Mouse (Mus musculus) cerebellum, adult 9-11 months (tissue): Measurements from ENCODE around the gene Ext2.
A peak's percentile ranks its signal among the peaks of the same experiment; 100 is the strongest.

Experiments used
- DNase-seq: peaks from one replicate; pipeline ENCODE4 v3.0.0; 2022

The Ext2 gene

DNA sequence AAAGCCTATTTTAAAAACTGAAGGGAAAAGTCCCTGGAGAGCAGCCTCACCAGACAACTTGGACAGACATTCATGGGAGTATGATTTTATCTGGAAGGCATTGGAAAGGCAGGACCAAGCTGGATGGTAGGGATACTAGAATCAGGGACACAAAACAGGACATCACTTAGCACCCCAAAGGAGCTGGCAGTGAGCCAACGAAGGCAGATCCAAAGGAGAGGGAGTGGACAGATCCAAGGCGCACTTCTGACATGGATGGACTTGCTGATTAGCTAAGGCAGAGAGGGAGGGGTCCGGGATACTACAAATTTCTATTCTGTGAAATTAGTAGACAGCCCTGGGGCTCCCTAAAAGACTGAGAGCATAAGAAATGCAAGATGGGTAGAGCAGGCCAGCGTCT is 16.8 kb downstream of the Ext2 start:
- peak; percentile 34 for DNase-seq

DNA sequence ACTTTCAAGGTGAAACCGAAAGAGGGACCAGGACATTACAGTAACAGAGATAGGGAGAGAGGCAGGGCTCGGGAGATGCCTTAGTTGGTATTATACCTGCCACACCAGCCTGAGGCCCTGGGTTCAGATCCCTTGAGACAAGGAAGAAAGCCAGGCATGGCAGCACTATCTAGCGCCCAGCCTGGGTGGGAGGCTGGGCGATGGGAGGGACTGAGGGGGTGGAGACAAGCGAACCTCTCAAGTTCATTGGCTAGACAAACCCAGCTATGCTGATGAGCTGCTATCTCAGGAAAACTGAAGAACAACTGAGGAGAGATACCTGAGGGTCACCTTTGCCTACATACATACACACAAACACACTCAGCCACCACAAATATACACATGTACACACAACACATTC is 17.3 kb downstream of the Ext2 start:
- no peak for DNase-seq

DNA sequence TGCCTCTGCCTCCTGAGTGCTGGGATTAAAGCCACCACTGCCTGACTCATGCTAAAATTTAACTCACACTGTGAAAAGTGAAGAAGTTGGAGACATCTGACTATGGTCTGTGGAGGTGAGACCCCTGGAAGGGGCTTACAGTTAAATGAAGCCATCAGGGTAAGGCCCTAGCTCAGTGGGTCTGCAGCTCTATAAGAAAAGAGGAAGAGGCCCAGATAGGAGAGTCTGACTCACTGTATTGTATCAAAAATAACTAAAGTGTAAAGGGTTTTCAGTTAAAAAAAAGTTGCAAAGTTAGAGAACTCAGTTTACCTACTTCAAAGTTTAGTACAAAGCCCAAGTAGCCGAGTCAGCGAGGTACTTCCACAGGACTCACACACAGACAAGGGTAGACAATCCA is 19.4 kb downstream of the Ext2 start:
- no peak for DNase-seq

DNA sequence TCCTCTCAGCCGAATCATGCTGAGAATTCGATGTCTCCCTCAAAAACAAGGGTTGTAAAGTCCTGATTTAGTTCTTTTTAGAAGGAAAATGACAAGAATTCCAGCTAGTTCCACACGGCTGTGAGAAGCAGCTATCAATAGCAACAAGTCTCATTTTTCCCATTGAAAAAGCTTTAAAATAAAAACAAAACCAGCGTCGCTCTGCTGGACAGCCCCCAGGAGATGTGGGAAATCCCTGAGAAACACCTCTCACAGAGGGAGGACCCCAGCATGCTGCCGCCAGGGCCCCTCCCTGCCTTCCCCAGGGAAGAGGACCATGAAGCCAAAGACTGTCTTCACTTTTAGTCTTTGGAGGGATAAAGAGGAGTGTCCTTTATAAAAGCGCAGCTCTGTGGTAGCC is 21.3 kb downstream of the Ext2 start:
- DNase-seq: no peak

DNA sequence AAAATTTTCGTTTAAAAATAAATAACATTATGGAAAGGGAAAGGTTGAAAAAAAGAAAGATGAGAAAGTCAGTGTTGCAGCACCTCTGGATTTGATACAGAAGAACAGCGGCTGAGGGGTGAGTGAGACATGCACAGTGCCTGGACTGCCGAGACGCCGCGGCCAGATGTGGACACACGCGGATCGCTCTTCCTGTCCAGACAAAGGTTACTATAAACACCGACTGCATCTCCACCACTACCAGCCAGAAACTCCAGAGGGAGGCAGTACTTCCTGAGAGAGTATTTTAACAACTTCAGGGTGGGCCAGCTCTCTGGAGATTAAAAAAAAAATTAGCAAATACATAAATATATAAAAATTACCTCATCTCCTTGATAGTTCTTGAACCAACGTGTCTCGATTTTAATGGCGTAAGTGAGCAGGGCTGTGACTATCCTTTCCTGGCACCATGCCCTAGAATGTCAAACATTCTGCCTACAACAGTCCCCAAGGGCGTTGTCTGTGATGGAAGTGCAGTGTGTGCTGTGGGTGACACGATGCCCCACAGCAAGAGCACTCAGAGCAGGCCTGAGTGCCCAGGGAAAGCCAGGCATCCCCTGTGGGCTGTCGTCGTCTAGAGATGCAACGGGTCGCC is 25.1 kb downstream of the Ext2 start:
- DNase-seq: no peak

DNA sequence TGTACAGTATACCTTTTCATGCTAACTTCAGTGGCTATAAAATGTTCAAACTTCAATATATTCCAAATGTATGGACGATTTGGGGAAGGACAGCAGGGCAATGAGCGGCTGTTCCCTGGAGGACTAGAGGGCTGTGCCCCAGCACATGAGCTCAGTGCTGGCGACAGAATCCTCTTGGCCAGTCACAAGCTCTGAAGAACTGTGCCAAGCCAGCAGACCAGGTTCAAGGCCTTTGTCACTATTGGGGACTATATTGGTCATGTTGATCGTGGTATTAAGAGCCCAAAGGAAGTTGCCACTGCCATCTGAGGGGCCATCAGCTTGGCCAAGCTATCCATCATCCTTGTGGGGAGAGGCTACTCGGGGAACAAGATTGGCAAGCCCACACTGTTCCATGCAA is 28.0 kb downstream of the Ext2 start:
- no peak for DNase-seq

DNA sequence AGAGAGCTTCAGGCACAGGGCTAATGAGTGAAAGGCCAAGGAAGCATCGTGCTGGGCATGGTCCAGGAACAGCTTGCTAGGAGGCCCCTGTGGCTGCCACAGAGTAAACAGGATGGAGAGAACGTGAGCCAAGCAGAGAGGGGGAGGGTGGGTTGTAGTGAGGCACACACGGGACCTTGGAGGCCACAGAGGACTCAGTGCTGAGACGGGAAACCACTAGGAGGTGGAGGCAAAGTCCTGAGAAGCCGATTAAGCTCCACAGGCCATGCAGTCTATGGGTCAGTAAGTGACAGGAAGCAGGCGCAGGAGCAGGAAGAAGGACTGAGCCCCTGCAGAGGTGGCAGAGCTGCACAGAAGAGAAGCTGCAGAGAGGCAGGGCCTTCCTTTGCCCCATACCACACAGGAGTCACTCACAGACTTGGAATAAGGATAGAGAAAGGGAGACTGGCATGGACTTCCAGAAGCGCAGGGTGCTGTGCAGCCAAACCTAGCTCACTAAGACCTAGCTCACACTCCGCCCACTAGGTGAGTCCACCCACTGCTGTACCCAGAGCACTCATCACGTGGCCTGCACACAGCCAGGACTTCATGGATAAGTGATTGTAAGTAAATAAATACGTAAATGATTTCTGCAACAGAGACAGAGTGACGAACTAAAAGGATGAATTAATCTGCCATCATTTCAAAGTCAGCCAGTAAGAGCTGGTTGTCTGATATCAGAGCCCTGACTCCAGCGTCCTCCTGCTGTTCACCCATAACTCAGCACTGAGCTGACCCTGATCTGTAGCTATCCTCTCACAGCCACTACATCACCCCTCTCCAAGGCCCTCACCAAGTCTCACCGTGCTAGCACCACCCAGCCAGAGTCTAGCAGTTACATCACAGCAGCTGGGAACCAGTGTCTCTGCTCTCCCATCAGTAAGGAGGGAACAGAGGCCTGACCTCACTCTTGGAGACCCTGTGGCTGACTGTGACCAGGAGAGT is 30.6 kb downstream of the Ext2 start:
- DNase-seq: peak; percentile 96

DNA sequence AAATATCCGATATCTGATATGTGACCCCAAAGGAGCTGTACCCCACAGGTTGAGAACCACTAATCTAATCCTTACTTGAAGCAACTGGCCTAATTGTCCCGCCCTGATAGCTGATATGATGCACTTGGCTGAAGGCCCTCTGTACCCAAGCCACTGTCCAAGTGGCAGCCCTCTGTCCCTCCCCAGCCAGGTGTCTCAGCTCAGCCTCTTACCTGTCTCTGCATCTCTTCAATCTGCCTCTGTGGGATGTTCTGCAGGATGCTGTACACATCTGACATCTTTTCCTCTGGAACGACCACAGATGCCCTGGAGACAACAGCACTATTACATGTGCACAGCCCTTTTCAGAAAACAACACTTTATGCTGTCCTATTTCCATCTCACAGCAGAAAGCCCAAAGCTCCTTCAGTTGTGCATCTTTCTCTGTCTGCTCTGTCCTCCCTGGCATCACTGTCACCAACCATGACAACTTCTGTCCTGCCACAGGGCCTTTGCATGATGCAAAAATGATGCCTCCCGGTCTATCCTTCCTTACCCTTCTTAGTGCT is 31.5 kb downstream of the Ext2 start:
- DNase-seq: peak; percentile 79

DNA sequence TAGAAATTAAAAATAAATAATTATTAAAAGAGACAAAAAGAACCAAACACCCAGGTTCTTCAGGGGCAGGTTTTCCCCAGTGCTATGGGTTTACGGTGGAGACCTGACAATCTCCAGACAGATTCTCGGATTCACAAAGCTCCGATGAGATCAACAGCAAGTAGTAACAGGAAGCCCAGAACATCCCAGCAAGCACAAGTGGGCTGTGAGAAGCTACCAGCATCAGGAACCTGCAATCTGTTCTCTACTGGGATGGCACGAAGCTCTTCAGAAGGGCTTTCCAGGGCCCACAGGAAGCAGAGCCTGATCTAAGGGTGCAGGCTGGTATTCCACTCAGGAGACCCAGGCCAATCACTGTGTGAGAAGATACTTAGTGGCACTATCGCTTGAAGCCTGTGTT is 33.8 kb downstream of the Ext2 start:
- DNase-seq: no peak

DNA sequence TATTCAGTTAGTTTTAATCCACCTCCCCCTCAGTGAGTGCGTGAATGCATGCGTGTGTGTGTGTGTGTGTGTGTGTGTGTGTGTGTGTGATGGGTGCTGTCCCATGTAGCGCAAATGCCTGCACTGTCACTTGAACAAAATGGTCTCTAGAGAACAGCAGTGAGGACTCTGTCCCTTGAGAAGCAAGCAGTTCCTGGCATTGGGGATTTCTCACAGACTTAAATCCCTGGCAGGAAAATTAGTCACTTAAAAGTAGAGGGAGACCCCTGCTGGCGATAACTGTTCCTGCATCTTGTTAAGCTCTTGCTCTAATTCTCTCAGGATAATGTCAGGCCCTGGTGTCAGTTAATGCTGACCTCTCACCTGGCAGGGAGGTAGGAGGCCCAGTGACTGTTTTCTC is 36.2 kb downstream of the Ext2 start:
- DNase-seq: peak; percentile 89

DNA sequence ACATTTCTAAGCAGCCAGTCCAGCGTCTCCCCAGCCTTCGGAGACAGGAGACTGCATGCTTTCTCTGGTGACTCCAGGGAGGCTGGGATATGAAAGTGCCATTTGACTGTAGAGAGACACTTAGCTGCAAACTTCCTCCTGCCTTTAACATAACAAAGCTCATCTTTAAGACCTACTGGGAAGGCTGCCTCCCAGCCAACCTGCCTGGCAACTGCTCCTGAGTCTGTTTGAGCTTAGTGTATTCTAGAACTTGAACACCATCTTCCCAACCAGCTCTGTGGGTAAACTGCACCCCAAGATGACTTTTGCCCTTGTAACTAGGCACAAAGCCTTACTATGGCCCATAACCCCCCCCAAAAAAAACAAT is 37.0 kb downstream of the Ext2 start:
- DNase-seq: no peak

DNA sequence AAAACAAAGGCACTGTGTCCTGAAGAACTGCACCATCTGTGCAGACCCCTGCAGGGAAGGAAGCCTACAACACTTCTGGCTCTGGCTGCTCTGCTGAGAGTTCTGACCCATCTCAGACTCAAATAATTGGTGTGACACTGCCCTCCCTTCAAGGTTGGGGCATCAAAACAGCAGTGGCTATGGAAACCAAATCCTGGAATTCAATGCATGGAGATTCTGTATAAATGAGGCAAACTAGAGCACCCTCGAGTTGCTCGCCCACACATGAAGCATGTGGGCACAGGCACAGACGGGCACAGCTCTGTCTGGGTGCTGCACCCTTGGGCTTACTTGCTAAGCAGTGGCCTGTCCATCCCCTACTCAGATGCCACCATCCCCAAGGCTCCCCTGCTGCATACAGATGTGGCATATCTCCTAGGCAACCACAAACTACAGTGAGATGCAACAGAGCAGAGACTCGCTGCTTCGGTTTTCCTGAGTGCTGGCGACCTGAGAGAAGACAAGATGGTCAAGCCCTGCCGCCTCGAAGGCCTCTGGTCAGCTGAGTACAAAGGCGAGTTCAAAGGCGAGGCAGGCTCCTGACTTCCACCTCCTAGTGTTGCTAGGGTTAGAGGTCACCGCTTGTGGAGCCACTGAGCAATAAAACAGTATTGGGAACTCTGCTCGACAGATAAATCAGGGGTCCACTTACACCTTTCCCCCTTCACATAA is 37.5 kb downstream of the Ext2 start:
- peak; percentile 79 for DNase-seq

DNA sequence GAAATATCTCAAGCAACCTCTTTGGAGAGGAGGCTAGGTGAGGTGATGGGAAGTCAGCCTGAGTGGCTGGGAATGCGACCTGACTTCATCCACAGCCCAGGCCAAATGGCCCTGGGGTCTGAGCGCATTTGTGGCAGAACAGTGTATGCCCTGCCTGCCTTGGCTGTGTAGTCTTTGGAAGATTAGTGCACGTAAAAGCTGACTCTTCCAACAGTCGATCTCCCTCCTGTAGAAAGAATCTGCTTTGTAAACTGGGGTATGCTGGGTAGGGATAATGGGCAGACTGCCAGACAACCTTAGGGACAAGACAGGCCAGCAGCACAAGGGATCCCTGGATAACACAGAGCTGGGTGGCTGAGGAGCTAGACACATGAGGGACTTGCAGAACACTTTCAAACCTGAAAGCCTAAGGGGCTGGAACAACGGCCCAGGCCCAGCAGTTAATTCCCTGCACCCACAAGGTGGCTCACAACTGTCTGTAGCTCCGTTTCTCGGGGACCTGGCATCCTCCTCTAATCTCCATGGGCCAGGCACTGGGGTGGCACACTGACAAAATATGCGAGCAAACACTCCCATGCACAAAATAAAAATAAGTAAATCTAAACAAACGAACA is 38.3 kb downstream of the Ext2 start:
- DNase-seq: peak; percentile 64

DNA sequence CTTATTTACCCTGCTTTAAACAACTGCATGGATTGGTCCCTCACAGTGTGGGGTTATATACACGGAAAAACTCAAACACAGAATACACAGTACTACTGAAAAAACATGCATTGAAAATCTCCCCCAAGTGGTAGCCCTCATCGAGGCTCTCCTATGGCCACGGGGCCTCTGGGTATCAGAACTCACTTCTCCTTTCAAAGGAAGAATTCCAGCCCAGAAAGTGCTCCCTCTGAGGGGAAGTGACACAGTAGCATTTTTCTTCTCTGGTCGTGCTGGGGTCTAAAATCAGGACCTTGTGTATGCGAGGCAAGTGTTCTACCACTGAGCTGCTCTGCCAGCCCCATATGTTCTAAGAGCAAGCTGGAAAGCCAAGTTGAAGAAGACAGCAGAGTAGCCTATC is 39.7 kb downstream of the Ext2 start:
- DNase-seq: peak; percentile 16

DNA sequence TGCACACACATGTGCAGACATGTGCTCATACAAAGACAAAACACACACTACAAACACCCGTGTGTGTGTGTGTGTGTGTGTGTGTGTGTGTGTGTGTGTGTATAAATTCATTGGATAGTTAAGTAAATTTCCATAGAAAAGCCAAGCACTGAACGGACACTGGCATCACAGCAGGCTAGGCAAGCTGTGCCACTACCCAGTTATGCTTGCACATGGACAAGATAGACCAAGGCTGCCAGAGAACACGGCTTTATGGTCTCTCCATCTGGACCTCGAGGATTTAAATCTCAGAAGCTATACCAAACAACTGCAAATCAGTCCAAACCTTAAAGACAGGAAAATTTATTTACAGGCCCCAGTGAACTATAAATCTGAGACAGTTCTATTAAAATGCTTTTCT is 40.2 kb downstream of the Ext2 start:
- DNase-seq: peak; percentile 62

DNA sequence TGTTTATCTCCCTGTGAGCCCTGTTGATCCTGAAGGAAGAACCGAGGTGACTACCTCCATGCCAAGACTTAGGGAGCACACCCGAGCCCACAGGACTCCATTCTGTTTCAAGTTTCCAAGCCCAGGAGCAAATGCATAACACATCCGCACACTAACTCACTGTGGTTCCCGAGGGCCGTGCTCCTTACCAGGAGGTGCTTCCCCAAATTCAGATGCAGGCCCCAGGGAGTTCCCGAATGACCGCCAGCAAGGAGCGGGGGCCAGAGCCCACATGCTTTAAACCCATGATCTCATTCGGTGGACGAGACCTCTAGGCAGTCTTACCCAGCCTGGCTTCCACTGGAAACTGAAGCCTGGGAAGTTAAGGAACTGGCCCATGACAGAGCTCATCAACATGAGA is 41.8 kb downstream of the Ext2 start:
- peak; percentile 31 for DNase-seq

DNA sequence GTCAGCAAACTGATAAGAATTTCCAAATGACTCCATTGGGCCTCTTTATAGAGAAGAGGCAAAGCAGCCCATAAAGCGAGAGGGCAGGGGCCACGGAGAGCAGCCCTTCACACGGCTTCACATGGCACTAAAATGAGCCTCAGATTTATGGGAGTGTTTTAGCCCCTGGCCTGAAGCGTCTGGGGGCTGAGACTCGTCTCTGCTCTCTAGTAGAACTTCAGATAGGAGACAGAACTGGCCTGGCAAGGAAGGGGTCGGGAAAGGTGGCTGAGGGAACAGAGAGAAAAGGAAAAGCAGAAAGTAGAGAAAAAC is 42.5 kb downstream of the Ext2 start:
- DNase-seq: no peak

DNA sequence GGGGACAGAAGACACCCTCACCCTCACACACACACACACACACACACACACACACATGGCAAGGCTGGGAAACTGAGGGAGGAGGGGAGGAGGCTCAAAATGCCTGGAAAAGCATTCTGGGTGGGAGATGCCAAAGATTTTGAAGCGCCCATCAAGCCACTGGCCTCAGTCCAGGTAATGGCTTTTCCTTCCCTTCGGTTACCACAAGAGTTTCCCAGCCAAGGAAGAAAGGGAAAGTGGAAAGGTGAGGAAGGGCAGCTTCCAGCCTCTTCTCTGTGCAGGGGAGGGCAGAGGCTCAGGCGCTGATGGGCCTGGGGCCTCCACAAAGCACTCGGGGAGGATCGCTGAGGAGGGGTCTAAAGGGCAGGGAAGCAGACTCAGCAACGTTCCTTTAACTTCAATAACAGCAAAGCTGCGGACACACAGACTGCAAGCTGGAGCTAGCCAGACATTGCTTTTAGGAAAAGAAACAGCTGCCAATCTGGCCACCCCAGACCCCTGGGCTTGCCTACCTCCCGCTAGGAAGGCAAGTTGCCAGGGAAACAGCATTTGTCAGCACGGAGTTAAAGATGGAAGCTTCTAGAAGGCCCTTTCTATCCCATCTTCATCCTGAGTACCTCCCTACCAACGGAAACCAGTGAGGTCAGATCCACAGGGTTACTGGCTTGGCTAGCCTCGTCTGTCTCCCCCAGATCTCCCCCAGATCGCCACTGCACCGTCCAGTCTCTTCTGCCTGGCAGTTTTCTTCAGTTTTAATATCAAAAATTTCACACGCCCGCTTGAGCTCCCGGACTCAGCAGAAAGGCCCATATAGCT is 43.1 kb downstream of the Ext2 start:
- peak; percentile 50 for DNase-seq

DNA sequence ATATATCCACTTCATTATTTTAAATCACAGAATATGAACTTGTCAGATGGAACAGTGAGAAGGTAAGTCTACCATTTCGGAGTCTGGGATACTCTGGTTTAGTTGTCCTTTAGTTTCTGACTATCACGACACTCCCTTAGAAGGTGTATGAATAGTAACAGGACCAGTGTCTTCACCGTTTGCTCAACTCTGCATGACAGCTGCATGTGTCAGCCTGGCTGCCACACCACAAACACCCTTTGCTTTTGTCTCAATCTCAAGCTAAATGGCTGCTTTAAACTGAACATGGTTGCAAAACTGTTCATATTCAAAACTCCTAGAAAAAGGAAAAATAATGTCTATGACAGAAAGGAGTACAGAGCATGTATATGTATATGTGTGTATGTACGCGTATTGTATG is 43.8 kb downstream of the Ext2 start:
- DNase-seq: no peak

DNA sequence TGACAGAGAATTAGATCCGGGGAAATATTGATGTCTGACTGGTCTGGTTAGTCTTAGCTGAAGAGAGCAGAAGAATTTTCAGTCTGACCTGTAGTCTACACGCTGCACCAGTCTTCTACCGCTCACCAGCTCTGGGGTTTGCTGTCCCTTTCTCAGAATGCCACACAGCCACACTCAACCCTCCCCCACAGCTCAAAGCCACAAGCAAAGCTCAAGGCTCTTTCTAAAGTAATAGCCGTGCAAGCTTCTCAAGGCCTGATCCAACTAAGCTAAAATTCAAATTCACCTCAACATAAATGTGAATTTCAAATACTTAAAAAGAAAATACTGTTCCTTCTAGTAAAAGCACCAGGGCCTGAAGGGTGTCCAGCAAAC is 45.3 kb downstream of the Ext2 start:
- DNase-seq: no peak

DNA sequence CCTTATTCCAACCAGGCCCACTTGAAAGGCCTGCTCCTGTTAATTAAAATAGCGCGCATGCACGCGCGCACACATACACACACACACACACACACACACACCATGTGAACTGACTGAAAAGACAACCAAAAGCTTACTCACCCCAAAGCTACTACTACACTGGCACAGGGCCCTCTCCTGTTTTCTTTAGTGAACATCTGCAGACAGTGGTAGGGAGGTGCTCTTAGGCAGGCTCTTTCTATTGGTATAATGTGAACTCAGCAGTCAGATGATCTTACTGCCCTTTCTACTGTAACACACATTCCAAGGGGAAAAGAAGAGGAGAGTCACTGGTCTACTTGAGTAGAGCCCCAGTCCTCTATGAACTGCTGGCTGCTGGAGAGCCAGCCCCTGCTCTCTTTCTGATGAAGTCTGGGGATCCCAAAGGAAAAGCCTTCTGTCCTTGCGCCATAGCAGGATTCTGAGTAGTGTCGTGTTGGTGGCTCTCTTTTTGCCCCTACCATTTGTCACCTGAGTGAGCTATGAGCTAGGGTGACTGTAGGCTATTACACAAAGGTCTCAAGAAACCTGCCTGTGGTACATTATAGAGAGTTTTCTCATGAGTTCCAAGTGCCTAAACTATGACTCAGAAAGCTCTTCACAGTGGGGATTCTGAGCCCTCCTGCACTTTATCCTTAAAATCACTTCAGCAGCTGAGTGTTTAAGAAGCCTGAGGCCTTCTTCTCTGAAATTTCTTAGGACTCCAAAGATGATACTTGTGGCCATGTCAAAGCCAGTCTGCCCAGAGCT is 45.9 kb downstream of the Ext2 start:
- no peak for DNase-seq

DNA sequence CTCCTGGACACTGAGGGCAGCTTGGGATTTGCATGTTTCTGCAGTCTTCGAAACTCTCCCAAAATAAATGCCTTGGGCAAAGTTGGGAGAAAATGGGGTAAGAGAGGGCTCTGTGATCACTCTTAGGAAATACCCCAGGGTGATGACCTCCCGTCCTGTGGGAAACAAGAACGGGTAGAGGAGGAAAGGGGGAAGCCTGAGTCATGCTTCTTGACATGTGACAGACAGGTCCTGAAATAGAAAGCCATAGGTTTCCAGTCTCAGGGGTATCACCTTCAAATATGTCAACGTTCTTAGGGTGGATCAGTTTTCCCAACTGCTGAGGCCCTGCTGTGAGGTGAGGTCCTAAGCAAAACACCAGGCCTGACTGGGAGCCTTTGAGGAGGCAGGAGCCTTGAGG is 46.9 kb downstream of the Ext2 start:
- no peak for DNase-seq
